16 mouse cellular contexts compared by ENCODE assay signal in the genomic region with DNA sequence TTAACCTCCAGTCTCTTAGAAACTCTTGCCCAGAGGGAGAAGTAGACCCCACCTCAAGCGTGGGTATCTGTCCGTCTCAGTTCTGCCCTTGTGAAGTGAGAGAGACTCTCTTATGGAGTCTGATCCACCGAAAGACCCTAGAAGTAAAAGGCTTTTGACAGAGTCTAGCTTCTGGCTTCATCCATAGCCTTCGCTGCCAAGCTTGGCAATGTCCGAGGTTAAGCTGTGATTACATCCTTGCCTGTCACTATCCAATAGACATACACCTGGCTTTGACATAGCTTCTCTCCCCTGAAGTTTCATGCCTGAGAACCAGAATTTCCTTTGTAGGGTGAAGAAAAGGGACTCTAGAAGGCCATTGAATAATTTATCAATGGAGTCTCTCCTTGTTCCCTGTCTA.
"Had no signal": no experiment of that assay in that cellular context is flagged by ENCODE, and none has a peak within 500 bp of the region (broad histone marks: within the 10 kb centered on the region; RNA-seq: fewer than 3 reads in every experiment).

No protein-coding gene starts in this region.

- H3K27ac ChIP-seq: neural tube, embryonic 13.5 days; neural tube, embryonic 15.5 days; stomach, embryonic 15.5 days; stomach, postnatal 0 days had no signal

- DNase-seq: retina, postnatal 1 day; right cerebral cortex, adult 18-20 months; right cerebral cortex, postnatal 14 days; right cerebral cortex, postnatal 25 days; right cerebral cortex, postnatal 4 days; spleen, adult 18-20 months; thymus, adult 18-20 months; thymus, adult 2 months; thymus, postnatal 14 days; thymus, postnatal 25 days; thymus, postnatal 36 days; thymus, postnatal 4 days had no signal

- H3K4me3 ChIP-seq: neural tube, embryonic 13.5 days; neural tube, embryonic 15.5 days; stomach, embryonic 15.5 days had no signal

- H3K4me1 ChIP-seq: neural tube, embryonic 13.5 days; neural tube, embryonic 15.5 days; stomach, embryonic 15.5 days had no signal

- H3K27me3 ChIP-seq: neural tube, embryonic 13.5 days; neural tube, embryonic 15.5 days; stomach, embryonic 15.5 days had no signal

- H3K36me3 ChIP-seq: neural tube, embryonic 13.5 days; neural tube, embryonic 15.5 days; stomach, embryonic 15.5 days had no signal

- H3K9me3 ChIP-seq: neural tube, embryonic 13.5 days; neural tube, embryonic 15.5 days; stomach, embryonic 15.5 days had no signal
